Mouse (Mus musculus) ES-E14 (cell line): ENCODE results near the gene Nos1ap.

Source experiments
- HCFC1 ChIP-seq: IDR thresholded peaks from 2 replicates; pipeline ENCODE4 v1.6.1; 2012; ENCODE audit warnings: low read length, inconsistent platforms, borderline replicate concordance; ENCODE audit not compliant: insufficient read depth
- ZC3H11A ChIP-seq: IDR thresholded peaks from 2 replicates; pipeline ENCODE4 v1.6.1; 2012; ENCODE audit warnings: low read depth, mild to moderate bottlenecking, inconsistent platforms, low read length, borderline replicate concordance

DNA sequence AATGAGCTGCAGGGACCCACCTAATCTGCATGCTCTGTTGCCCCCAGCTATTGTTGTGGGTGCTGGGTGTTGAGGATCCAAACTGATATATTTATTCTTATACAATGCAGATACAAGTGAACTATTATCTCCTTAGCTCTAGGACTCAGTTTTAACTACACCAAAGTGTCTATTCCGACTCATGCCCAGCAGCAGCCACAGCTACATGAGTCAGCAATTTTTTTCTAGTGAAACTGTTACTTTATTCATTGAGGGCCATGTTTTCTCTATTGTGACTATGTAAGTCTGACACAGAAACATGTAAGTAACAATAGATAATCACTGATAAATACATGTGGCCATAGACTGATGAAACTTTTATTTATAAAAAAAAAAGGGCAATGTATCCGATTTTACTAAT lies 184.5 kb downstream of the Nos1ap start:
- TF ChIP-seq ZC3H11A (no peak), HCFC1 (no peak)
